Mouse (Mus musculus) liver, embryonic 14.5 days (tissue): ENCODE measurements around the gene Gpd2.

Experiments used
- CTCF ChIP-seq: IDR thresholded peaks from 2 replicates; pipeline ENCODE4 v1.5.1; 2016; ENCODE audit warnings: antibody characterized with exemption, low read depth, control low read depth
- EP300 ChIP-seq: IDR thresholded peaks from 2 replicates; pipeline ENCODE4 v1.6.1; 2016; ENCODE audit warnings: antibody characterized with exemption, low read depth

GRCm38 (mm10) chr2:57211049-57212001 lies 26.1 kb upstream of the Gpd2 start:
- TF ChIP-seq CTCF (no peak), EP300 (no peak)
